Mouse (Mus musculus) midbrain, embryonic 16.5 days (tissue): ENCODE measurements around the gene Prkce. TPM values are rescaled to one million over a fixed set of nuclear protein-coding genes. Genes with fewer than 3 reads are reported as not detected.

Experiments
- ATAC-seq: fragments of 200-750 bp; cut with Nextera tagmentation; 2 replicates; pipeline ENCODE4 v1.8.0; 2017; ENCODE audit warnings: moderate TSS enrichment
- H3K27ac ChIP-seq: fragments of 300-500 bp; sonication (generic); 2 replicates; pipeline ENCODE4 v1.5.1; 2014; ENCODE audit warnings: mild to moderate bottlenecking, low read length, mixed read lengths
- H3K27me3 ChIP-seq: fragments of 300-500 bp; sonication (generic); 2 replicates; pipeline ENCODE4 v1.6.1; 2014; ENCODE audit warnings: low read depth, low read length, mixed read lengths; ENCODE audit not compliant: control insufficient read depth, insufficient read depth
- H3K36me3 ChIP-seq: fragments of 300-500 bp; sonication (generic); 2 replicates; pipeline ENCODE4 v1.6.1; 2014; ENCODE audit warnings: mild to moderate bottlenecking, low read length, moderate library complexity, mixed read lengths; ENCODE audit not compliant: control insufficient read depth, insufficient read depth
- H3K4me1 ChIP-seq: fragments of 300-500 bp; sonication (generic); 2 replicates; pipeline ENCODE4 v1.6.1; 2014; ENCODE audit warnings: mild to moderate bottlenecking, low read length, mixed read lengths; ENCODE audit not compliant: control insufficient read depth, insufficient read depth
- H3K4me2 ChIP-seq: fragments of 300-500 bp; sonication (generic); 2 replicates; pipeline ENCODE4 v1.6.1; 2014; ENCODE audit warnings: mild to moderate bottlenecking, low read length, mixed read lengths
- H3K4me3 ChIP-seq: fragments of 300-500 bp; sonication (generic); 2 replicates; pipeline ENCODE4 v1.5.1; 2014; ENCODE audit warnings: low read depth, mild to moderate bottlenecking, low read length, moderate library complexity, mixed read lengths
- H3K9ac ChIP-seq: fragments of 300-500 bp; sonication (generic); 2 replicates; pipeline ENCODE4 v1.6.1; 2014; ENCODE audit warnings: low read depth, low read length, mixed read lengths
- H3K9me3 ChIP-seq: fragments of 300-500 bp; sonication (generic); replicated peaks from 2 replicates; pipeline ENCODE4 v1.6.1; 2014; ENCODE audit warnings: mild to moderate bottlenecking, low read length, mixed read lengths; ENCODE audit not compliant: control insufficient read depth, poor library complexity, severe bottlenecking
- WGBS: fragments of 180-500 bp; shearing (Covaris S2); extraction: QIAGEN DNeasy Blood & Tissue Kit; methylation state at CpG from one replicate; pipeline ENCODE4 v1.1.7; 2014; 5-methylcytosine and 5-hydroxymethylcytosine counted together
- polyA plus RNA-seq: library from polyadenylated mRNA; unstranded; fragments of >200 nt; fragmentation: Nextera tagmentation; extraction: Ambion mirVana; gene quantifications from 2 replicates; pipeline ENCODE4 v1.2.1, GENCODE M21; 2015

Prkce gene
- polyA plus RNA-seq, 1 experiment from 2014 or later = 41.5 TPM

DNA sequence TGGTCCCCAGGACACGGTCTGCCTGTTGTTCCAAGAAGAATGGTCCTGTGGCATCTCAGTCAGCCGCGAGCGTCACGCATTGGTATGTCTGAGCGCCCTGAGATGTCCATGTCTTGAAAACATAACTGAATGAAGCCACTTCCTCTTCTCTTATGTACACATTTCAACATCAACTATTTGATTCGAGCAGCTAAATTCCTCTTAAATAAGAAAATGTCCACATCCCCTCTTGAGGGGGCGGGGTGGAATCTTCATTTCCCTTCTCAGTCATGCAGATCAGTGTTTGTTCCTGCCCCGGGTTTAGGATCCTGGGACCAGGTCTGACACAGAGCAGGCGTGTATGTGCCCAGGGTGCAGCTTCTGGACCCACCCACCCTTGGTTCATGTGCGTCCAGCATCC is 211.0 kb downstream of the Prkce start:
- WGBS = 80% methylated on average over 11 of the region's 11 CpGs
- Histone ChIP-seq H3K4me3 (no peak overlapping the region), H3K4me1 (peaks cover 9% of the 10 kb centered on the region), H3K36me3 (no peaks in the 10 kb centered on the region), H3K27me3 (no peaks in the 10 kb centered on the region), H3K4me2 (no peak overlapping the region), H3K27ac (no peak overlapping the region), H3K9me3 (no peaks in the 10 kb centered on the region), H3K9ac (no peak overlapping the region)
- no peak for ATAC-seq

DNA sequence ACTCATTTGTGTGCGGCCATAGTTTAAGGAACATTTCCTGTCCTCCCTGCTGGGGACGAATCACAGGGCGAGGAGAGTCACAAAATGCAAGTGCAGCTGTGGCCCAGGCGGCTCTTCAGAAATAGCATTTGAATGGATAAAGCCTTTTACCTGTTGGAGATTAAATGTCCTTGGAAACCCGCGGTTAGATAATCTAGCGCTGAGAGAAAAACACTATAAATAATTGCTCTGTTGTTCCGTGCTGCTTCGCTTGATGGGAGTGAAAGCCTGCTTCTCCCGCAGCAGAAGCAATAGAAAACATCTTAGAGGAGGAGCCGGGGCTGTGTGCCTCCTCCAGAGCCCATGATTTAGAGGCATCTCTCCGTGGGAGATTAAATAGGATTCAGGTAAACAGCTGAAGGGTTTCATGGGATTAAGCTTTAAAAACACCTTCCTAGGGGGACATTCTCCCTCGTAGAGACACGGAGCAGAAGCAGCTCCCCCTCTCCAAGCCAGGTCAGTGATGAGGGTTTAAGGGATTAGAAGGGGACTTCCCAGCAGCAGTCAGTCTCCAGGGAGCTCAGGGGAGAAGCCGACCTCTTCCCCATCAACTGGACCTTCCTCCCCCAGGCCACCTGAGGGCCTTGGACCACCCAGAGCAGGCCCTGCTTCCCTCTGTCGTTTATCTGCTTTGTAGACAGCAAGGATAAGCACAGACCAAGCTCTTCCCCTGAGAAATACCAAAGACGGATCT is 212.0 kb downstream of the Prkce start:
- H3K9ac ChIP-seq = peak overlapping the region; percentile 46; the same call in 1 of the 2 replicates
- no peak overlapping the region for H3K4me3 ChIP-seq

DNA sequence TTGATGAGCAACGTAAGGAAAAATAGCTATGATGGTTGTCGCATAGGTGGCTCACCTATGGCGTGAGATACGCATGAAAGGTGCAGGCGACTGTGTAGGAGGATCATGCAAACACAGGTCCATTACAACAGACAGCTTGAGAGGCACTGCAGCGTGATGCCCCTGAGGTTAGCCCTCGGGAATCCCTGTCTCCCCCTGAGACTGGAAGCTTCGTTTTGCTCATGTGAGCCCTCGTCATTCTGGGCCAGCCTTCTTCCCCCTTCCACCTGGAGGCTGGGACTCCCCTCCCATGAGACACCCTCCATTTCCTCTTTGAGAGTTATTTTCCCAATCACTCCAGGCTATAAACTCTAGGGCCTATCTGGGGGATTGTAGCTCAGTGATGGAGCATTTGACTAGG is 213.9 kb downstream of the Prkce start:
- no peak overlapping the region for H3K9ac ChIP-seq
- peaks cover 9% of the 10 kb centered on the region for H3K4me1 ChIP-seq
- no peaks in the 10 kb centered on the region for H3K36me3 ChIP-seq
- no peaks in the 10 kb centered on the region for H3K27me3 ChIP-seq
- WGBS = 92% methylated on average over 9 of the region's 9 CpGs
- H3K27ac ChIP-seq = no peak overlapping the region
- no peak overlapping the region for H3K4me3 ChIP-seq
- no peak overlapping the region for H3K4me2 ChIP-seq
- H3K9me3 ChIP-seq = no peaks in the 10 kb centered on the region
- ATAC-seq = no peak

More for the DNA sequence above, 212.0 kb downstream of the Prkce start:
- H3K4me1 ChIP-seq = peaks cover 9% of the 10 kb centered on the region
- no peaks in the 10 kb centered on the region for H3K9me3 ChIP-seq
- ATAC-seq = no peak
- H3K27ac ChIP-seq = peak overlapping the region; percentile 66
- WGBS = 8% methylated on average over 17 of the region's 17 CpGs
- H3K27me3 ChIP-seq = no peaks in the 10 kb centered on the region
- H3K4me2 ChIP-seq = peak overlapping the region; percentile 21; the same call in 1 of the 2 replicates
- H3K36me3 ChIP-seq = no peaks in the 10 kb centered on the region

DNA sequence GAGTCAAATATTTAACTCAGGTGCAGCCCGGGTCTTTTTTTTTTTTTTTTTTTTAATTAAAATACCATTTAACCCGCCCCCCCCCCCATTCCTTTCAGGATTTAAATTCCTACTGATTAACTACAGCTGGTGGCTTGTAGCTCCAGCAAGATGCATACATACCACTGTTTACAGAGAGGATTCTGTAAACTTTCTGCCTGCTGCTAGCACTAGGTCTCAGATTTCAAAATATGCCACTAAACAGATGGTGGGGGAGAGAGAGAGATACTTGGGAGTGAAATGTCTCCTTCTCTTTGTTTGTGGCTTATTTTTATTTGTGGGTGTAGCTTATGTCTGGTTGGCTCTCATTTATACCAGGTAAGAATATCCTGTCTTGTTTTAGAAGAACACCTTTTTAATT is 215.3 kb downstream of the Prkce start:
- Histone ChIP-seq H3K27ac (no peak overlapping the region), H3K9me3 (no peaks in the 10 kb centered on the region), H3K4me2 (no peak overlapping the region), H3K4me3 (no peak overlapping the region), H3K27me3 (no peaks in the 10 kb centered on the region), H3K9ac (no peak overlapping the region), H3K36me3 (no peaks in the 10 kb centered on the region), H3K4me1 (peaks cover 9% of the 10 kb centered on the region)
- WGBS = 20% methylated on average over 2 of the region's 2 CpGs
- no peak for ATAC-seq

DNA sequence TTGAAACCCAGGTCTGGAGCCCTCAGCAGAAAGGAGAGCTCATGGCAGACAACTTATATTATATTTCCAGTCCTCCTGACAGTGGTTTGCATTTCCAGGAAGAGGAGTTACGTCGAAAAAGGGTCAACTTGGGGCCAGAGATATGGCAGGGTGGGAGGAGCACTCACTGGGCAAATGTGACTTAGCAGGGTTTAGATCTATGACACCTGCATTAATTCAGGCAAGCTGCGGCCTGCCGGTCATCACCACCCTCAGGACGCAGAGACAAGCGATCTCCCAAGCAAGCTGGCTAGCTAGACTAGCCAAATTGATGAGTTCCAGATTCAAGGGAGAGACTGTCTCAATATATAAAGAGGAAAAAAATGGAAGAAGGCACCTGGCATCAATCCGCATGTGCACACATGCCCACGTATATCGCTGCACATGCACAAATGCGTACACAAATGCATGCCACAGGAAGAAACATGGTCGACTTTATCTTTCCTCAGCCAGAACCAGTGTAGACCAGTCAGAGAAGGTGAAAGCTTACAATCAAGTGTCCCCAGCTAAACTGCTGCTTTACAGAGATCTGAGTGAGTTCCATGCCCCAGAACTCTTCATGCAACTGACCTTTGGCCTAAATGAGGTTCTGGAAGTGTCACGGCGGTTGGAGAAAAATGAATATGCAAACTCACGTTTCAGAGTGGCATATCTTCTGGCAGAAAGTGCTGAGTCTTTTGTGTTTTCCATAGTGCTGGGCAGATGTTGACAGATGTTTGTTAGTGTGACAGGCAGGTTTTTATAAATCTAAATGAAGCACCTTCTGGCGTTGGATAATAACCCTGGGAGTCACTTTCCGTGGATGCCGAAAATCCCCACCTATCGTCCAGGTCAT is 216.4 kb downstream of the Prkce start:
- no peak for ATAC-seq

DNA sequence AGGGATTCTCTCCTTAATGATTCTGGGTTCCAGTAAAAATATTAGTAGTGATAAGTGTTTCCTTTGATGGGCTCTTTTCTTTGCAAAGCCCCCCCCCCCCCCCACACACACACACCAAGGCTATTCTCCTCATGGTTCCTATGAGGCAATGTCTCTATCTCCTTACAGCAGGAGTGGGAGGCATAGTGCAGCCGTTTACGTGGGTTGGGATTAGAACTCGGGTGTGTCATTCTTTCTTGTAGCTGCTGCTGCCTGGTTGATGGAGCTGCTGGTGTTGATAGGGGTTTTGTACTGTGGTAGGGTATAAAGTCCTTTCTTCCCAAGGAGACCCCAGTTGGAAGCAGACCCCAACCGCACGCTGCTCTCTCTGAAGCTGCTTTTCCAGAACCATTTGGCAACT is 224.9 kb downstream of the Prkce start:
- no peak overlapping the region for H3K4me2 ChIP-seq
- no peaks in the 10 kb centered on the region; the same call in 1 of the 2 replicates for H3K4me1 ChIP-seq
- 82% methylated on average over 5 of the region's 5 CpGs for WGBS
- no peak for ATAC-seq
- H3K27me3 ChIP-seq = no peaks in the 10 kb centered on the region
- H3K36me3 ChIP-seq = no peaks in the 10 kb centered on the region
- H3K9ac ChIP-seq = no peak overlapping the region
- H3K9me3 ChIP-seq = no peaks in the 10 kb centered on the region
- H3K27ac ChIP-seq = no peak overlapping the region
- no peak overlapping the region for H3K4me3 ChIP-seq

More for the DNA sequence above, 216.4 kb downstream of the Prkce start:
- Histone ChIP-seq H3K27ac (no peak overlapping the region), H3K9me3 (no peaks in the 10 kb centered on the region), H3K36me3 (no peaks in the 10 kb centered on the region), H3K27me3 (no peaks in the 10 kb centered on the region), H3K4me3 (no peak overlapping the region), H3K4me1 (peaks cover 9% of the 10 kb centered on the region), H3K4me2 (no peak overlapping the region), H3K9ac (no peak overlapping the region)
- WGBS = 88% methylated on average over 18 of the region's 18 CpGs

DNA sequence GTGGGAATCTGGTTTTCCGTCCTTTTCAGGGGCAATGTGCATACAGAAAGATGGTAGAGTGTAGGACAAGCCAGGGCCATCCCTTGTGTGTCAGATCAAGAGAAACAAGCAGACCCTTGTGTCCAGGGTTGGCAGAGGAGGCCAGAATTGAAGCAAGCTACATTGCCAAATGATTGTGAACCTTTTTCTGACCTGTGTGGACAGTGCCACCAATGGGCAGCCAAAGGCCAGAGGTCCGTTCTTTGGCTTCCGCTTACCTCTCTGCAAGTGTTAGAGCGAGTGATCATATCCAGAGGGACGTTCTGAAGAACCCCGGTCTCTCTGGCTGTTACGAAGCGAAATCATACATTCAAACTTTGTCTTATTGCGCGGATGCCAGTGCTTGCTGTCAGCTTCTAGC is 225.6 kb downstream of the Prkce start:
- Histone ChIP-seq H3K4me3 (no peak overlapping the region), H3K4me2 (no peak overlapping the region), H3K27ac (no peak overlapping the region), H3K36me3 (no peaks in the 10 kb centered on the region), H3K9ac (no peak overlapping the region), H3K4me1 (no peaks in the 10 kb centered on the region; the same call in 1 of the 2 replicates), H3K9me3 (no peaks in the 10 kb centered on the region), H3K27me3 (no peaks in the 10 kb centered on the region)
- ATAC-seq = no peak
- WGBS = 97% methylated on average over 10 of the region's 10 CpGs

DNA sequence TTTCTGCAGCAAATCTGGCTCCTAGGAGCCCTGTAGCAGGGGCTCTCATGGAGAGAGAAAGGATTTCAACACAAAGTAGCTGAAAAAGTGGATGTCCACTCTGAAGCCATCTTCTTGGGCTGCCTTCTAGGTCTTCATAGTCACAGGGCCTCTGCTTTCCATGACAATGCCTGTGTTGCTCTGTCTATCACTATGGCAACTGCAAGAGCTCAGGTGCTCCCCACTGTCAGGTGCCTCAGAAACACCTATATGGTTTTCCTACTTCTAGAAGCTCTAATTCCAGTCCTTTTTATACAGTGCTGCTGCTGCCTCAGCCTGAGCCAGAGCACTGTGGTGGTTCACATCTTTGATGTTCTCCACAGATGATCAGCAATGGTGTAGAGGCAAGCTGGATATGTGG is 229.5 kb downstream of the Prkce start:
- Histone ChIP-seq H3K9me3 (no peaks in the 10 kb centered on the region), H3K4me3 (no peak overlapping the region), H3K4me1 (no peaks in the 10 kb centered on the region; the same call in 1 of the 2 replicates), H3K4me2 (no peak overlapping the region), H3K27me3 (no peaks in the 10 kb centered on the region), H3K27ac (no peak overlapping the region; the same call in 1 of the 2 replicates), H3K9ac (no peak overlapping the region), H3K36me3 (no peaks in the 10 kb centered on the region)
- ATAC-seq = peak; percentile 62; the same call in 1 of the 2 replicates

DNA sequence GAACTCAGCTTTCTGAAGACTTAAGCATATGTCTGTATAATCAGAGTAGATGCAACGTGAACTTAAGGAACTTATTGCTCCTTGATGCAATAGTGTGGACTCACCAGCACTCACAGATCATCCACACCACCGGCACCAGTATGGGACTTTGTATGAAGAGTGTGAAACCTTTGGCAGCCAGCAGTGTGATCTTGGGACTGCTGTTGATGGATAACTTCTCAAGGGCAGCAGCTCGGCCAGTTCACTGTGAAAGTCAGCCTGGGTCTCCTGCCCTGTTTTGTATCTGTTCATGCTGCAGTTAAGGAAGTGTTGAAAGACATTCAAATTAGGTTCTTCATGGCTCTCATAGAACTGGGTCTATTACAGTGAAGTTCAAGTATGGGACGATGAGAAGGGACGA is 230.1 kb downstream of the Prkce start:
- no peaks in the 10 kb centered on the region for H3K27me3 ChIP-seq
- whole genome bisulfite sequencing = 88% methylated on average over 5 of the region's 5 CpGs
- H3K9ac ChIP-seq = no peak overlapping the region
- no peak overlapping the region for H3K4me3 ChIP-seq
- no peak for ATAC-seq
- H3K9me3 ChIP-seq = no peaks in the 10 kb centered on the region
- H3K4me2 ChIP-seq = no peak overlapping the region
- H3K36me3 ChIP-seq = no peaks in the 10 kb centered on the region
- no peak overlapping the region for H3K27ac ChIP-seq
- H3K4me1 ChIP-seq = no peaks in the 10 kb centered on the region; the same call in 1 of the 2 replicates
